Mouse (Mus musculus) spleen, adult 2 months (tissue): Measurements from ENCODE around the gene Fam149a. TPM values are rescaled to one million over a fixed set of nuclear protein-coding genes. Genes with fewer than 3 reads are reported as not detected.

ENCODE experiments used
- DNase-seq, 2 experiments: peaks; one replicate each; pipeline versions ENCODE4 v3.0.0 to v3.0.0-alpha.2; 2012 to 2021; ENCODE audit warnings: low spot score in 2 of 2, low read depth in 1 of 2
- H3K27ac ChIP-seq: fragments of 200-500 bp; 2 replicates; pipeline ENCODE4 v1.5.1; 2012; ENCODE audit warnings: low read length, inconsistent platforms; ENCODE audit not compliant: insufficient read depth
- H3K27me3 ChIP-seq: fragments of 200-500 bp; 2 replicates; pipeline ENCODE4 v1.6.1; 2012; ENCODE audit warnings: mild to moderate bottlenecking, moderate library complexity, low read length, inconsistent platforms; ENCODE audit not compliant: control insufficient read depth, insufficient read depth
- H3K36me3 ChIP-seq: fragments of 200-500 bp; 2 replicates; pipeline ENCODE4 v1.6.1; 2012; ENCODE audit warnings: mild to moderate bottlenecking, low read length, inconsistent platforms; ENCODE audit not compliant: control insufficient read depth, insufficient read depth
- H3K4me1 ChIP-seq: fragments of 200-500 bp; 2 replicates; pipeline ENCODE4 v1.6.1; 2011; ENCODE audit warnings: inconsistent platforms; ENCODE audit not compliant: control insufficient read depth, insufficient read depth, insufficient read length
- H3K4me3 ChIP-seq: fragments of 200-500 bp; 2 replicates; pipeline ENCODE4 v1.5.1; 2011; ENCODE audit warnings: mild to moderate bottlenecking, inconsistent platforms; ENCODE audit not compliant: insufficient read depth, insufficient read length; ENCODE audit errors: extremely low read depth
- CTCF ChIP-seq: fragments of 200-500 bp; IDR thresholded peaks from 2 replicates; pipeline ENCODE4 v1.5.1; 2011; ENCODE audit warnings: mild to moderate bottlenecking, inconsistent platforms; ENCODE audit not compliant: insufficient read depth, insufficient read length, insufficient replicate concordance; ENCODE audit errors: extremely low read depth
- POLR2A ChIP-seq: fragments of 200-500 bp; IDR thresholded peaks from 2 replicates; pipeline ENCODE4 v1.6.1; 2011; ENCODE audit warnings: low read depth, low read length, inconsistent platforms
- WGBS: fragments of 180-500 bp; shearing (Covaris S2); methylation state at CpG from one replicate; pipeline ENCODE4 v1.1.7; 2018; 5-methylcytosine and 5-hydroxymethylcytosine counted together
- polyA plus RNA-seq: library from polyadenylated mRNA; depleted of rRNA; stranded (reverse); fragments of >200 nt; gene quantifications from 2 replicates; pipeline ENCODE4 v1.2.3, GENCODE M21; 2012; rRNA removed

Fam149a gene
- polyA plus RNA-seq, 1 experiment: 2.3 TPM

DNA sequence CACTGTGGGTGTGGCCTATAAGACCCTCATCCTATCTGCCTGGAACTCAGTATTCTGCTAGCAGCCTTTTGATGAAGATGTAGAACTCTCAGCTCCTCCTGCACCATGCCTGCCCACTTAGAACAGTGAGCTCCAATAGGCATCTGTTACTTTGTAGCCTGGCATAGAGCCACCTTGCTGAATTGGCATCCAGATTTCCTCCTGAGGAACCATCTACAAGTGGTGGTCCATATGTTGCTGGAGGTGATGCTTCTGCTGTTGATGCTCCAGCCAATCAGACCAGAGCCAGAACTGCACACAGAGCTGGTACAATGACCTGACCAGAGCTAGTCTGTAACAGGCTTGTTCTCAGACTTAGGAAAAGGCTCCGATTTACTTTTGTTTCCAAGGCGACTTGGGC, 90.3 kb downstream of the Fam149a start:
- no peak overlapping the region for H3K4me3 ChIP-seq
- no peak for DNase-seq
- H3K4me1 ChIP-seq: no peaks in the 10 kb centered on the region
- TF ChIP-seq POLR2A: no peak
- no peak for TF ChIP-seq CTCF
- H3K27me3 ChIP-seq: no peaks in the 10 kb centered on the region
- WGBS: 94% methylated on average over 2 of the region's 2 CpGs
- no peaks in the 10 kb centered on the region for H3K36me3 ChIP-seq
- no peak overlapping the region for H3K27ac ChIP-seq

Other genes starting within 250 kb of the Fam149a start
- gene F11, start 120.3 kb downstream of the Fam149a start, polyA plus RNA-seq: not detected in 2 replicates
- gene Klkb1, start 87.4 kb downstream of the Fam149a start, polyA plus RNA-seq: 0.02 TPM in 2 replicates
- not detected in 2 replicates for gene Gm45753, start 73.8 kb downstream of the Fam149a start, polyA plus RNA-seq
- gene Cyp4v3, start 49.1 kb downstream of the Fam149a start, polyA plus RNA-seq: 2.0 and 2.1 TPM in 2 replicates
- 2.1 and 2.2 TPM in 2 replicates for gene Tlr3, start 28.8 kb upstream of the Fam149a start, polyA plus RNA-seq
- 25.4 and 28.5 TPM in 2 replicates for gene Sorbs2, start 125.5 kb upstream of the Fam149a start, polyA plus RNA-seq